Mouse (Mus musculus): ENCODE results near the gene Zfp689.

Gene Zfp689

GRCm38 (mm10) chr7:127393944-127394333 lies 55.0 kb downstream of the Zfp689 start:
- DNase-seq: no peak

GRCm38 (mm10) chr7:127393157-127393943 lies 55.6 kb downstream of the Zfp689 start, which contains the start of gene E430018J23Rik:
Gene E430018J23Rik, minus strand, starts transcription at chr7:127393629.
- peak; percentile 99 for DNase-seq

- DNase-seq: no peak
Observed at GRCm38 (mm10) chr7:127392251-127392824, 56.6 kb downstream of the Zfp689 start.
